Mouse (Mus musculus) heart, adult 2 months (tissue): ENCODE data around the gene Gm45140.

Experiments used
- CTCF ChIP-seq: fragments of 200-600 bp; IDR thresholded peaks from 2 replicates; pipeline ENCODE4 v1.8.1; 2022; ENCODE audit warnings: antibody characterized with exemption, mild to moderate bottlenecking, moderate library complexity
- EP300 ChIP-seq: fragments of 200-500 bp; IDR thresholded peaks from 2 replicates; pipeline ENCODE4 v1.6.1; 2011; ENCODE audit warnings: low read depth, low read length, control low read depth; ENCODE audit not compliant: insufficient read depth

DNA sequence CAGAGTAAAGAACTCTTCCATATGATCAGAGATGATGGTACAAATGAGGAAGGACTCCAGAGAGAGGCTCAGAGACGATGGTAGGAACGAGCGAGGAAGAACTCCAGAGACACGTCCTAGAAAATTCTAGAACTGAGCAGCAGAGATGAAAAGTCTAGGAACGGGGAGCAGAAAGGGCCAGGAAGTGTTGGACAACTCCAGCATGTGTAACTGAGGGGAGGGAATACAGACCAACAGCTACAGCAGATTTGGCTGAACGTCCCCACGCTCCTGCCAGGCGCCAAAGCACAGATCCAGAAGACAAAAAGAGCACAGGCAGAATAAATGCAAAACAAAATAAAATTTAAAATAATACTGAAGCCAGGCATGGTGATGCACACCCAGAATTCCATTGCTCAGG lies 78.7 kb downstream of the Gm45140 start:
- no peak for TF ChIP-seq EP300
- no peak for TF ChIP-seq CTCF
